Mouse (Mus musculus): ENCODE measurements around the gene Tbc1d14.
A peak's percentile ranks its signal among the peaks of the same experiment; 100 is the strongest.

Gene Tbc1d14

GRCm38 (mm10) chr5:36593176-36593575, at the start of gene Tbc1d14:
Gene Tbc1d14 (minus strand): TSS chr5:36593276.
- peak; percentile 77 for DNase-seq (ENCODE audit: low read depth)

DNA sequence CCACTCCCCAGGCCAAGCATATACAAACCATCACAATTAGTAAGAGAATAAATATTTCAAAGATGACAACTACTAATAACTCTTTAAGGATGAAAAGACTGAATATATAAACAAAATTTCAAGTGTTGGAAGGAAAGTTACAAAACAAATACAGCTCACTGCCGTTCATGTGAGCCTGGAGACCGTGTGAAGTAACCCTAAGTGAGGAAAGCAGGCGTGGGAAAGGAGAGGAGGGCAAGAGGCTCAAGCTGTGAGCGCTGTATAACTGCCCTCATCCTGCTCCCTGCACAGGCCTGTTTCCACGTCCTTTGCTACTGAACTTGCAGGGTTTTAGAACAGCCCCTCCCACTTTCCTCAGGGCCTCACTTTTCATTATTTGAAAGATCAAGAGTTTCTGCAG, 32.5 kb upstream of the Tbc1d14 start:
- no peak for DNase-seq (ENCODE audit: low read depth)

GRCm38 (mm10) chr5:36623670-36624069, 30.6 kb upstream of the Tbc1d14 start:
- no peak for DNase-seq (ENCODE audit: low read depth)

- DNase-seq (ENCODE audit: low read depth): no peak
Measured at GRCm38 (mm10) chr5:36621058-36621449, 28.0 kb upstream of the Tbc1d14 start.

GRCm38 (mm10) chr5:36620409-36621057, 27.5 kb upstream of the Tbc1d14 start:
- DNase-seq (ENCODE audit: low read depth): peak; percentile 77

DNA sequence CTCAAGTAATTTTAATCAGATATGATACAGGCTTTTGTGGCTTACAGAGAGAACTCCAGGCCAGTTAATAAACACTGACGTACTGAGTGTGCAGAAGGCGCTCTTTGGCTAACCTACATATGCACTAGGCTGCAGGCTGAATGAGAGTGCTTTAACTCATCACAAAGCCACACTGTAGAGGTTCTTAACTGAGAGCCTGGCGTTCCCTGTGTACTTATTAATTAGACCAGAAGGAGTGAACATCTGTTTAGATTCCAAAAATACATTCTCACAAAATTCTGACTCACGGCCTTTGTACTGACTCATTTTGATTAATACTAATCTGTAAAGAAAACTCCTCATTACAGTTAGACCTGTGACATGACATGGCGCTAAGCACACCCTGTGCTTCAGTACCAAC, 25.8 kb upstream of the Tbc1d14 start:
- no peak for DNase-seq (ENCODE audit: low read depth)

GRCm38 (mm10) chr5:36618356-36618755, 25.3 kb upstream of the Tbc1d14 start:
- peak; percentile 80 for DNase-seq (ENCODE audit: low read depth)

GRCm38 (mm10) chr5:36614124-36614523, 21.0 kb upstream of the Tbc1d14 start:
- DNase-seq (ENCODE audit: low read depth): no peak

GRCm38 (mm10) chr5:36608939-36609499, 15.9 kb upstream of the Tbc1d14 start:
- DNase-seq (ENCODE audit: low read depth): no peak

- DNase-seq (ENCODE audit: low read depth): peak; percentile 63
Measured at GRCm38 (mm10) chr5:36603031-36603430, 10.0 kb upstream of the Tbc1d14 start.

- peak; percentile 61 for DNase-seq (ENCODE audit: low read depth)
Measured at GRCm38 (mm10) chr5:36602028-36602427, 9.0 kb upstream of the Tbc1d14 start.

- DNase-seq (ENCODE audit: low read depth): no peak
Measured at GRCm38 (mm10) chr5:36601492-36601891, 8.4 kb upstream of the Tbc1d14 start.

DNA sequence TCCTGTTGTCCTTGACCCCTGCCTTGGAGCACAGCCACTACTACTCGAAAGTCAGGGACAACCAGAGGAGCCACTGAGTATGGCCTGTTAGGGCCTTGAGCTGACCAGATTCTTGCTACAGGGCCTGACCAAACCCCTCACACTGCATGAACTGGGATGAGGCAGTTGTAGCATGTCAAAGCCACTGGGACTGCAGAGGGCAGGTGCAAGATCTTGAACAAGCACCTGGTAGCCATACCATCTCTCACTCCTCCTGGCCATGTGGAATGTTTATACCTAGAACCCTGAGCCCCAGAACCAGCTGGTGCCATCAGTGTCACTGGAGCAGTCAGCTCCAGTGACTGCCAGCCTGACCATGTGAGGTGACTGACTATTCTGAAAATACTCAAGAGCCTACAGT, 5.8 kb upstream of the Tbc1d14 start:
- no peak for DNase-seq (ENCODE audit: low read depth)

DNA sequence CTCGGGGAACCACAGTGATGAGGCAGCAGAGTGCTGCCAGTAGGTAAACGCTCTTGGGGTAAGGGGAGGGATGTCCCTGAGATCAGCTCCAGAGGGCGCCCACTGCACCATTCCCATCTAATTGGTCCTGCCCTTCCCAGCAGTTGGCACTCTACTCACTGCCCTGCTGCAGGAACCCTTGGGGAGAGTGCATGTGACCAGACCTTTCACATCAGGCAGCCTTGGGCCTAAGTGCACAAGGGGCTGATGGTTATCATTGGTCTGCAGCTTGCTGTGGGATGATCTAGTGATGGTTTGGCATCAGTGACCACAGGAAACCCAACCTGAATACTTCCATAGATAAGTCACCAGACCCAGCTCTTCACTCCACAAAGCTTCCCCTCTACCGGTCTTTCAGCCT, 4.6 kb upstream of the Tbc1d14 start:
- DNase-seq (ENCODE audit: low read depth): peak; percentile 100

- DNase-seq (ENCODE audit: low read depth): peak; percentile 88
Measured at GRCm38 (mm10) chr5:36596225-36596624, 3.1 kb upstream of the Tbc1d14 start.

DNA sequence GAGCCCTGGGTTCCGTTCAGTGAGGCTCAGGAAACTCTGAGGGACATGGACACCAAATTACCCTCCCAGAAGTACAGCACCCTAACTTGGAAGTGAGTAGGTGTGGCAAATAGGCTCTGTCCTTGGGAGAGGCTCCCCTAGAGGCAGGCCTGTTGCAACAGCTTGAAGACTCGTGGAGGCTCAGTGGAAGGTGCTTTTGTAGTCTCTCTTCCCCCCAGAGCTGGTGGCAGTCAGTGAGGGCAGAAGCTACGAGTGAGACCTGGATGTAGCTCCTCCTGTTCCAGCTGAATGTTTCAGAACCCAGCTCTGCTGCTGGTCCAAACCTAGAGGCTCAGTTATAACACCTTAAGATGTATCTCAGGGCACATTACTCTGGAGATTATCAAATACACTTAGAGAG, 2.0 kb upstream of the Tbc1d14 start:
- peak; percentile 70 for DNase-seq (ENCODE audit: low read depth)

DNA sequence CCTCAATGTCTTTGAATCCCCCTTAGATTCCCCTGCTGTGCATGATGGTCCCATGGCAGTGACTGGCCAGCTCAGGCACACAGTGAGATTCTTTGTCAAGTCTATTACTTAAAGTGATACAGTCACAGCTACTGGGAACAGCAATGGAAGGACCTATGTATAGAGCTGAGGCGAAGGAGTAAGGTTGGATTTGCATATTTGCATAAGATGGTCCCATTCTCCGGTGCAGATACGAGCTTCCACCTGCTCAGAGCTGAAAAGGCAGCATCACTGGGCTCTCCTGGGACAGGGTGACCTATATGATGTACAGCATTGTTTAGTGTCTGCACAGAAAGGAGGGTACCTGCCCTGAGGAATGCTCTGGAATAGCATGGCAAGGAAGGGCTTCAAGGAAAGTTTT, 1.3 kb upstream of the Tbc1d14 start:
- no peak for DNase-seq (ENCODE audit: low read depth)

DNA sequence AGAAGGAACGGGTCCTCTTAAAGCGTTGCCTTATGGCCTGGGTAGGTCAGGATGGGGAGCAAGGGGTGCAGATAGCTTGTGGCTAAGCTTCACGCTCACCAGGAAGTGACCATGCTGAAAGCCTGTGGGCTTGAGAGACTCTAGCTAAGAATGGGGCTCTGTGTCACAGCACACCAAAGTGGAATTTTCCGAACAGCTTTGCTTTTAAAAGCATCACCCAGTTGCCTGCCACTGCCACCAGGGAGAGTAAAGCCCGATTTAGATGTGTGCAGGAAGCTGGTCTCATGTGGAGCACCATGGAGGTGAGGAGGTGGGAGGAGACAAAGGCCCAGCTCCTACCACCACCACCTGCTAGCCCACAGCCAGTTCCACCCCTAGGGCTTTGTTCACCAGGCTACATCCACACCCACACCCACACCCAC, 2.6 kb downstream of the Tbc1d14 start:
- DNase-seq (ENCODE audit: low read depth): peak; percentile 81

- DNase-seq (ENCODE audit: low read depth): peak; percentile 58
Measured at GRCm38 (mm10) chr5:36584299-36584698, 8.8 kb downstream of the Tbc1d14 start.

- peak; percentile 100 for DNase-seq (ENCODE audit: low read depth)
Measured at GRCm38 (mm10) chr5:36581924-36582642, 11.0 kb downstream of the Tbc1d14 start.

DNA sequence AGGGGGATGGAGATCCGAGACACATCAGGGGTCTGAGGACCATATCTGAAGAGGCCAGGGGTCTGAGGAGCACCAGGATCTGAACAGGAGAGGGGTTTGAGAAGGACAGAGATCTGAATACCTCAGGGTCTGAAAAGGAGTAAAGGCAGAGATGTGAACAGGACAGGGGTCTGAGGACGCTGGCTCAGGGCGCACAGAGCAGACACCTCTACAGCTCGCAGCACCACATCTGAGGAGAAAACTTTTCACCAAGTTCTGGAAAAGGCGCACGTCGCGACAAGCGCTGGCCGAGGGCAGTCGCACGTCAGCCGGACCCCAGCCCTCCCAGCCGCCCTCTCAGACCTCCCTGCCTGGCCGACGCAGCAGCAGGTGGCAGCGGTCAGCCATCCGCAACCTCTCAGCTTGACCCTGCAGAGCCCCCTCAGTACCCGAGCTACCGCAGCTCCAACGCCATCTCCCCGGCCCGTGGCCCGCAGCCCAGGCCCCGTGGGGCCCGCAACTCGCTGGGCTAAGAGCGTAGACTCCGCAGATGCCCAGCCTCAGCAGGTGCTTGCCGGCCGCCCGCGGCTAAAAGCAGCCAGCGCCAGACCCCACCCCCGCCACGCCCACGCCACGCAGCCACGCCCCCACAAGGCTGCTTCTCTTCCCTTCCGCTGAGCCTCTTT, 11.7 kb downstream of the Tbc1d14 start:
- no peak for DNase-seq (ENCODE audit: low read depth)

GRCm38 (mm10) chr5:36579967-36580366, 13.1 kb downstream of the Tbc1d14 start:
- DNase-seq (ENCODE audit: low read depth): no peak

GRCm38 (mm10) chr5:36578982-36579381, 14.1 kb downstream of the Tbc1d14 start:
- DNase-seq (ENCODE audit: low read depth): no peak

Measured in 416B (cell line).